ENCODE assay signal across 8 mouse cellular contexts in the genomic region with DNA sequence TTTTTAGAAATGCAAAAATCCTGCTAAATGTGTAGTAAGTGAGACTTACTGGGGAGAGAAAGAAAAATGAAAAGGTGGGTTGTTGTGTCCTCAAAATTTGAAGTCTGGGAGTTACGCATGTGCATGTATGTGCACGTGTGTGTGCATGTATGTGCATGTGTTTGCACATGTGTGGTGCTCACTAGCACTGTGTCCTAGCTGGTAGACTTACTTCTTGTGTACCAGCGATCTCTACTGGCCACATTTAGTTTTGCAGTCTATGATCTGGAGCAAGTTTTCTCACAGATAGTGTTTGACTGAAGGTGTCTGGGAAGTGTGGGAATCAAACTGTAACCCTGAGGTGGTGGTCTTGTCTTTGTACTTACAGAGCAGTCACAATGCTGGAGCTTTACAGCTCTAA. TPM values are rescaled to one million over a fixed set of nuclear protein-coding genes. Genes with fewer than 3 reads are reported as not detected.
DNase-seq lines count a peak whose midpoint lies in the region; ATAC-seq lines count a peak whose summit lies in the region.

No protein-coding gene starts in this region.

- no peaks in the 10 kb centered on the region for H3K27me3 ChIP-seq in midbrain, embryonic 10.5 days (ENCODE audit: low read depth, poor library complexity, severe bottlenecking)
- no peaks in the 10 kb centered on the region for H3K27me3 ChIP-seq in midbrain, embryonic 15.5 days (replicated peaks)

- no peak overlapping the region for H3K4me2 ChIP-seq in midbrain, embryonic 15.5 days

- no peaks in the 10 kb centered on the region for H3K4me1 ChIP-seq in midbrain, embryonic 10.5 days
- H3K4me1 ChIP-seq in midbrain, embryonic 15.5 days, result no peaks in the 10 kb centered on the region

- peak; percentile 15 for DNase-seq in adrenal gland, adult 2 months
- DNase-seq in adrenal gland, postnatal 4 days (ENCODE audit: low spot score in 2 of 2), result no peak
- peak; percentile 18 for DNase-seq in midbrain, embryonic 10.5 days (ENCODE audit: low spot score)
- peak; percentile 10 for DNase-seq in cerebellum, adult 9-11 months
- peak; percentile 35 for DNase-seq in hindlimb bud, embryonic 11.5 days (ENCODE audit: extremely low spot score, low read depth, low spot score)
- peak; percentile 25 for DNase-seq in yolk sac, embryonic 10.5 days (ENCODE audit: low spot score)

- H3K4me3 ChIP-seq in midbrain, embryonic 10.5 days, result no peak overlapping the region
- no peak overlapping the region for H3K4me3 ChIP-seq in midbrain, embryonic 15.5 days

- 25% methylated on average over 3 of the region's 3 CpGs for WGBS in midbrain, embryonic 10.5 days
- 31% methylated on average over 3 of the region's 3 CpGs for WGBS in midbrain, embryonic 15.5 days

- H3K27ac ChIP-seq in midbrain, embryonic 10.5 days (replicated peaks), result no peak overlapping the region
- H3K27ac ChIP-seq in midbrain, embryonic 15.5 days, result no peak overlapping the region

- no peaks in the 10 kb centered on the region for H3K9me3 ChIP-seq in midbrain, embryonic 10.5 days (replicated peaks)
- H3K9me3 ChIP-seq in midbrain, embryonic 15.5 days, result no peaks in the 10 kb centered on the region

- H3K9ac ChIP-seq in midbrain, embryonic 15.5 days, result no peak overlapping the region

- ATAC-seq in midbrain, embryonic 15.5 days (replicated peaks), result no peak
- peak; percentile 82 for ATAC-seq in megakaryocyte, adult 5-6 weeks (ENCODE audit: poor library complexity, severe bottlenecking)

- no peaks in the 10 kb centered on the region for H3K36me3 ChIP-seq in midbrain, embryonic 10.5 days
- no peaks in the 10 kb centered on the region for H3K36me3 ChIP-seq in midbrain, embryonic 15.5 days (replicated peaks)

RNA-seq across cellular contexts. Expression of a gene that starts 14.2 kb away (rescaled TPM):
- not detected for total RNA-seq in adrenal gland, adult 2 months (2021)
- not detected in 2 replicates for polyA plus RNA-seq in adrenal gland, adult 2 months (2012; rRNA removed)
- not detected for total RNA-seq in adrenal gland, postnatal 4 days (2021)
- polyA plus RNA-seq in midbrain, embryonic 10.5 days (2016; fragmentation: Nextera tagmentation; extraction: Ambion mirVana), result not detected in 2 replicates
- polyA plus RNA-seq in midbrain, embryonic 15.5 days (2015; fragmentation: Nextera tagmentation; extraction: Ambion mirVana), result not detected in 2 replicates
- not detected in 2 replicates for total RNA-seq in megakaryocyte, adult 5-6 weeks (2015)
- total RNA-seq in megakaryocyte, adult 5-6 weeks (2017), result not detected in 2 replicates

RNA-seq across cellular contexts. Expression of a gene that starts 15.8 kb away (rescaled TPM):
- not detected for total RNA-seq in adrenal gland, adult 2 months (2021)
- polyA plus RNA-seq in adrenal gland, adult 2 months (2012; rRNA removed), result not detected in 2 replicates
- not detected for total RNA-seq in adrenal gland, postnatal 4 days (2021)
- not detected in 2 replicates for polyA plus RNA-seq in midbrain, embryonic 10.5 days (2016; fragmentation: Nextera tagmentation; extraction: Ambion mirVana)
- not detected in 2 replicates for polyA plus RNA-seq in midbrain, embryonic 15.5 days (2015; fragmentation: Nextera tagmentation; extraction: Ambion mirVana)
- total RNA-seq in megakaryocyte, adult 5-6 weeks (2015), result not detected in 2 replicates
- not detected in 2 replicates for total RNA-seq in megakaryocyte, adult 5-6 weeks (2017)

RNA-seq across cellular contexts. Expression of a gene that starts 18.9 kb away (rescaled TPM):
- total RNA-seq in adrenal gland, adult 2 months (2021), result 1 to 10 TPM; 2.2 to 3.0 TPM
- 0.09 TPM in 1 of 2 replicates, not detected in the other for polyA plus RNA-seq in adrenal gland, adult 2 months (2012; rRNA removed)
- 1 to 10 TPM; 4.0 to 5.7 TPM for total RNA-seq in adrenal gland, postnatal 4 days (2021)
- polyA plus RNA-seq in midbrain, embryonic 10.5 days (2016; fragmentation: Nextera tagmentation; extraction: Ambion mirVana), result 0.69 and 0.79 TPM in 2 replicates
- 0.34 and 0.54 TPM in 2 replicates for polyA plus RNA-seq in midbrain, embryonic 15.5 days (2015; fragmentation: Nextera tagmentation; extraction: Ambion mirVana)
- total RNA-seq in megakaryocyte, adult 5-6 weeks (2015), result 0.52 and 0.89 TPM in 2 replicates
- total RNA-seq in megakaryocyte, adult 5-6 weeks (2017), result 0.15 and 0.37 TPM in 2 replicates

RNA-seq across cellular contexts. Expression of a gene that starts 31.6 kb away (rescaled TPM):
- not detected for total RNA-seq in adrenal gland, adult 2 months (2021)
- polyA plus RNA-seq in adrenal gland, adult 2 months (2012; rRNA removed), result not detected in 2 replicates
- total RNA-seq in adrenal gland, postnatal 4 days (2021), result not detected
- not detected in 2 replicates for polyA plus RNA-seq in midbrain, embryonic 10.5 days (2016; fragmentation: Nextera tagmentation; extraction: Ambion mirVana)
- not detected in 2 replicates for polyA plus RNA-seq in midbrain, embryonic 15.5 days (2015; fragmentation: Nextera tagmentation; extraction: Ambion mirVana)
- total RNA-seq in megakaryocyte, adult 5-6 weeks (2015), result not detected in 2 replicates
- total RNA-seq in megakaryocyte, adult 5-6 weeks (2017), result not detected in 2 replicates

RNA-seq across cellular contexts. Expression of a gene that starts 59.0 kb away (rescaled TPM):
- total RNA-seq in adrenal gland, adult 2 months (2021), result 10 to 100 TPM; 14.8 to 22.9 TPM
- polyA plus RNA-seq in adrenal gland, adult 2 months (2012; rRNA removed), result 5.0 and 6.6 TPM in 2 replicates
- total RNA-seq in adrenal gland, postnatal 4 days (2021), result 10 to 100 TPM; 32.3 to 37.3 TPM
- 308 and 322 TPM in 2 replicates for polyA plus RNA-seq in midbrain, embryonic 10.5 days (2016; fragmentation: Nextera tagmentation; extraction: Ambion mirVana)
- polyA plus RNA-seq in midbrain, embryonic 15.5 days (2015; fragmentation: Nextera tagmentation; extraction: Ambion mirVana), result 148 and 151 TPM in 2 replicates
- 53.4 and 53.8 TPM in 2 replicates for total RNA-seq in megakaryocyte, adult 5-6 weeks (2015)
- total RNA-seq in megakaryocyte, adult 5-6 weeks (2017), result 20.6 and 20.8 TPM in 2 replicates

Comparison
In these comparisons a context has a peak if more than half of its experiments do, and no peak if none do; other contexts are left out.
1. DNase-seq: peak in adrenal gland, adult 2 months (single experiment), midbrain, embryonic 10.5 days (single experiment), cerebellum, adult 9-11 months (single experiment), hindlimb bud, embryonic 11.5 days (single experiment) and yolk sac, embryonic 10.5 days (single experiment); none in adrenal gland, postnatal 4 days (0 of 2).